Mouse (Mus musculus): ENCODE results near the gene Ngfr. TPM values are rescaled to one million over a fixed set of nuclear protein-coding genes. Genes with fewer than 3 reads are reported as not detected.

Gene Ngfr
- polyA plus RNA-seq, 1 experiment: 0.02 TPM

DNA sequence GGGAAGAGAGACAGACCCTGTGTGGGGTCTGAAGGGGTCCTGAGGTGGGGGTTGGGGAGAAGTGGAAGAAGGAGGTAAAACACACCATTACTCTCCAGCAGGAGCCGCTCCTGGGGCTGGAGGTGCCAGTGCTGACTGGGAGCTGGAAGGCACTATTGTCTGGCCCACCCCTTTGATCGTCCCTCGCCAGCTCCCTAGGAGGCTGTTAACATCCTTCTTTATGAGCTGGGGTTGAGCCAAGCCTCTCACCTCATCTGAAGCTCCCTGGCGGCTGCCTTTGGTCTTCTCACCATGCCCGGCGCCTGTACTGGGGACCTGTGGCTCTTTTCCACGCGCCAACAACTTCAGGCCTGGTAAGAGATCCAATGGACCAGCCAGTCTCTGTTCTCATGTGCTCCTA is 34.9 kb upstream of the Ngfr start:
- no peak overlapping the region for H3ac ChIP-seq (ENCODE audit: control insufficient read depth, insufficient read length, low read depth)
- no peak overlapping the region for H3K4me3 ChIP-seq (ENCODE audit: insufficient read depth, poor library complexity, severe bottlenecking)

DNA sequence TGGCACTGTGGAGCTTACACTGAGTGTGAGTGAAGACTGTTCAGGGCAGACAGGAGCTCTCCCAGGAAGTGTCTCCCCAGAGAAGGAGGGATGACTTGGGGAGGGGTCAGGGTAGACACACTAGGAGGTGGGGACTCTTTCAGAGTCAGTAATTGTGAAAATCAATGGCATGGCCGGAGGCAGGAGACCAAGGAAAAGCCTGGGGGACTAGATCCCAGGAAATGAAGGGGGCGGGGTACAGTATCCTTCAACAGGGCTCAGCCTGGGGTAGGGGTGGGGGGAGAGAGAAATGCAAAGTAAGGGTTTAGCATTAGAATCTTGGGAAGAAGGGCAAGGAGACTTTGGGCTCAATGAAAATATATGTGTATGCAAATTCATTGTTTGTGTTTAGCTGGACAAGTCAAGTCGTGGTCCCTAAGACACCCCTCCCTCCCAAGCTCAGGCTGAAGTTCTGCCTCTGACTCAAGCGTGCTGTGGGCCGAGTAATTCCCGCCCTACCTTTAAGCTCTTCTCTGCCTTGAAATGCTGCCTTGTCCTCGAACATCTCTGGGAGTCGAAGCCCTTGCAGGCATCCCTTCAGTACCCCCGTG is 34.1 kb upstream of the Ngfr start:
- H3ac ChIP-seq (ENCODE audit: control insufficient read depth, insufficient read length, low read depth): no peak overlapping the region
- TF ChIP-seq MYOD1 (IDR thresholded peaks at IDR 0.05; ENCODE audit: control insufficient read depth, insufficient read length, low read depth) (no peak), USF1 (IDR thresholded peaks at IDR 0.05; ENCODE audit: low read depth) (no peak), MYOG (IDR thresholded peaks at IDR 0.05; ENCODE audit: control insufficient read depth, extremely low read depth, insufficient read length) (no peak), MAX (IDR thresholded peaks at IDR 0.05) (no peak), CTCF (IDR thresholded peaks at IDR 0.05; ENCODE audit: control insufficient read depth, insufficient read depth, insufficient read length) (no peak), CEBPB (IDR thresholded peaks at IDR 0.05; ENCODE audit: low read depth) (no peak), FOSL1 (IDR thresholded peaks at IDR 0.05; ENCODE audit: insufficient read depth, low read length, poor library complexity, severe bottlenecking) (no peak)
- H3K36me3 ChIP-seq (ENCODE audit: control insufficient read depth, insufficient read depth): no peaks in the 10 kb centered on the region
- no peak overlapping the region for H3K4me3 ChIP-seq (ENCODE audit: insufficient read depth, poor library complexity, severe bottlenecking)
- H3K79me2 ChIP-seq (ENCODE audit: control insufficient read depth, insufficient read depth): no peaks in the 10 kb centered on the region
- peaks cover 62% of the 10 kb centered on the region for H3K27me3 ChIP-seq (ENCODE audit: control insufficient read depth, insufficient read depth, insufficient read length)
- no peaks in the 10 kb centered on the region for H3K79me3 ChIP-seq (ENCODE audit: low read depth)

More for the DNA sequence above, 34.9 kb upstream of the Ngfr start:
- peaks cover 66% of the 10 kb centered on the region for H3K27me3 ChIP-seq (ENCODE audit: control insufficient read depth, insufficient read depth, insufficient read length)
- TF ChIP-seq MYOG (IDR thresholded peaks at IDR 0.05; ENCODE audit: control insufficient read depth, extremely low read depth, insufficient read length) (no peak), CEBPB (IDR thresholded peaks at IDR 0.05; ENCODE audit: low read depth) (no peak), MAX (IDR thresholded peaks at IDR 0.05) (no peak), FOSL1 (IDR thresholded peaks at IDR 0.05; ENCODE audit: insufficient read depth, low read length, poor library complexity, severe bottlenecking) (no peak), MYOD1 (IDR thresholded peaks at IDR 0.05; ENCODE audit: control insufficient read depth, insufficient read length, low read depth) (no peak), CTCF (IDR thresholded peaks at IDR 0.05; ENCODE audit: control insufficient read depth, insufficient read depth, insufficient read length) (no peak), USF1 (IDR thresholded peaks at IDR 0.05; ENCODE audit: low read depth) (no peak)
- H3K36me3 ChIP-seq (ENCODE audit: control insufficient read depth, insufficient read depth): no peaks in the 10 kb centered on the region
- no peaks in the 10 kb centered on the region for H3K79me3 ChIP-seq (ENCODE audit: low read depth)
- H3K79me2 ChIP-seq (ENCODE audit: control insufficient read depth, insufficient read depth): no peaks in the 10 kb centered on the region

DNA sequence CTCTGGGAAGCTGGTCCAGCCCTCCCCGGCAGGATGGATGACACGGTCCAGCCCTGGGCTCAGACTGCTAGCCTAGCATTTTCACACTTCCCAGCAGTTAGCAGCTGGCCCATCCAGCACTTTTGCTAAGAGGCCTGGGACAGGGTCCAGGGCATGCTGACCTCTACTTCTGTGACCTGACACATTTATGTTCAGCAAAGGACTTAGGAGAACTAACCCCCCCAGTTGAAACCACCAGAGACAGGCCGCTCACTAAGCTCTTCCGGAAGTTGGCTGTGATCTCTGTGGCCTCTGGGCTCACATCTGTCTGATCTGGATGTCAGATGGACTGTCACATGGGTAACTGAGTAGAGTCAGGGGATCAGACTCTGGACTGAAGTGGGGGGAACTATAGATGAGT is 33.5 kb upstream of the Ngfr start:
- no peak overlapping the region for H3ac ChIP-seq (ENCODE audit: control insufficient read depth, insufficient read length, low read depth)
- no peaks in the 10 kb centered on the region for H3K79me3 ChIP-seq (ENCODE audit: low read depth)
- H3K27me3 ChIP-seq (ENCODE audit: control insufficient read depth, insufficient read depth, insufficient read length): peaks cover 59% of the 10 kb centered on the region
- H3K4me3 ChIP-seq (ENCODE audit: insufficient read depth, poor library complexity, severe bottlenecking): no peak overlapping the region
- no peaks in the 10 kb centered on the region for H3K36me3 ChIP-seq (ENCODE audit: control insufficient read depth, insufficient read depth)
- TF ChIP-seq MYOG (IDR thresholded peaks at IDR 0.05; ENCODE audit: control insufficient read depth, extremely low read depth, insufficient read length): no peak
- no peak for TF ChIP-seq CEBPB (IDR thresholded peaks at IDR 0.05; ENCODE audit: low read depth)
- no peak for TF ChIP-seq FOSL1 (IDR thresholded peaks at IDR 0.05; ENCODE audit: insufficient read depth, low read length, poor library complexity, severe bottlenecking)
- no peak for TF ChIP-seq MAX (IDR thresholded peaks at IDR 0.05)
- no peak for TF ChIP-seq CTCF (IDR thresholded peaks at IDR 0.05; ENCODE audit: control insufficient read depth, insufficient read depth, insufficient read length)
- H3K79me2 ChIP-seq (ENCODE audit: control insufficient read depth, insufficient read depth): no peaks in the 10 kb centered on the region

DNA sequence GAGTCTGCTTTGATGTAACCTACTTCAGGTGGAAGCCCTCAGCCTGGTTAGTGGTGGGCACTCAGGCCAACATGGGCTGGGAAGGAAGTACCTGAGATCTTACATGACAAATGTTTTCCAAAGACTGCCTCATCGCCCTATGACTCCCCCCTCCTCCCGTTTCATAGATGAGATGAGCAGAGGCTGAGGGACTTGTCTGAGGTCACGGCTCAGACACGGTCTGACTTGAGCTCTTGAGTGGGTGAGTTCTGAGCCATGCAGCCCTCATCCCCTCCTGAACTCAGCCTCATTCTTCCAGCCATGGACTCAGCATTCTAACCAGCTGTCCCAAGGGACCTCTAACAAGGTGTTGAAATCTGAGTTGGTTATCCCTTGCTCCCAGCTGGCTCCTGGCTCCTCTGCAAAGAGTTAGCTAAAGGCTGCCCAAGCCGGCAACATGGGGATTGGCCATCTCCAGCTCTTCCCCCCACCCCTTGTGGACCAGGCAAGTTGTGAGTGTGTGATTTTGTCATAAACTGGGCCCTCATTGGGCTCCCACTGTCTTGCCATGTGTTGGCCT is 32.4 kb upstream of the Ngfr start:
- no peaks in the 10 kb centered on the region for H3K36me3 ChIP-seq (ENCODE audit: control insufficient read depth, insufficient read depth)
- H3K27me3 ChIP-seq (ENCODE audit: control insufficient read depth, insufficient read depth, insufficient read length): peaks cover 69% of the 10 kb centered on the region
- H3K79me3 ChIP-seq (ENCODE audit: low read depth): no peaks in the 10 kb centered on the region
- no peaks in the 10 kb centered on the region for H3K79me2 ChIP-seq (ENCODE audit: control insufficient read depth, insufficient read depth)
- H3ac ChIP-seq (ENCODE audit: control insufficient read depth, insufficient read length, low read depth): no peak overlapping the region
- H3K4me3 ChIP-seq (ENCODE audit: insufficient read depth, poor library complexity, severe bottlenecking): no peak overlapping the region
- no peak for TF ChIP-seq MYOD1 (IDR thresholded peaks at IDR 0.05; ENCODE audit: control insufficient read depth, insufficient read length, low read depth)
- TF ChIP-seq FOSL1 (IDR thresholded peaks at IDR 0.05; ENCODE audit: insufficient read depth, low read length, poor library complexity, severe bottlenecking): no peak
- TF ChIP-seq MYOG (IDR thresholded peaks at IDR 0.05; ENCODE audit: control insufficient read depth, extremely low read depth, insufficient read length): no peak
- TF ChIP-seq CTCF (IDR thresholded peaks at IDR 0.05; ENCODE audit: control insufficient read depth, insufficient read depth, insufficient read length): no peak
- TF ChIP-seq USF1 (IDR thresholded peaks at IDR 0.05; ENCODE audit: low read depth): no peak

DNA sequence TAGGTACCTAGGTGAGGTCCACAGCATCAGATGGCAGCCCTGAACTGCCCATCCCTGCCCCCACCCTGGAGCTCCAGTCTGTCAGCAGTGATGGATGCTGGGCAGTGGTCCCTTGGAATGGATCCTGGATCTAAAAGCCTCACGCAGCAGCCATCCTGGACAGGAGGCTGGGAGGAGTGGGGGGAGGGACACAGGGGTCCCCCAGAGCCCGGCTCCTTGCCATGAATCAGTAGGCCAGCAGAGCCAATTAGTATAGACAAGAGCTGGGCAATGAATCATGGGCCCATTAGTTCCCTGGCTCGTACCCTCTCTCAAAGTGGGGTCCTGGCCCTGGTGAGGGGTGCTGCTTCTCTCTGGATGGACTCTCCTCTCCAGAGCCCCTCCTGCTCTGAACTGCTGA is 31.5 kb upstream of the Ngfr start:
- no peak overlapping the region for H3K4me3 ChIP-seq (ENCODE audit: insufficient read depth, poor library complexity, severe bottlenecking)
- no peak for TF ChIP-seq MYOG (IDR thresholded peaks at IDR 0.05; ENCODE audit: control insufficient read depth, extremely low read depth, insufficient read length)
- TF ChIP-seq CTCF (IDR thresholded peaks at IDR 0.05; ENCODE audit: control insufficient read depth, insufficient read depth, insufficient read length): no peak
- no peak for TF ChIP-seq FOSL1 (IDR thresholded peaks at IDR 0.05; ENCODE audit: insufficient read depth, low read length, poor library complexity, severe bottlenecking)
- no peak for TF ChIP-seq MAX (IDR thresholded peaks at IDR 0.05)
- no peak for TF ChIP-seq MYOD1 (IDR thresholded peaks at IDR 0.05; ENCODE audit: control insufficient read depth, insufficient read length, low read depth)
- no peak for TF ChIP-seq CEBPB (IDR thresholded peaks at IDR 0.05; ENCODE audit: low read depth)
- TF ChIP-seq USF1 (IDR thresholded peaks at IDR 0.05; ENCODE audit: low read depth): no peak
- no peaks in the 10 kb centered on the region for H3K79me2 ChIP-seq (ENCODE audit: control insufficient read depth, insufficient read depth)
- peaks cover 69% of the 10 kb centered on the region for H3K27me3 ChIP-seq (ENCODE audit: control insufficient read depth, insufficient read depth, insufficient read length)
- no peaks in the 10 kb centered on the region for H3K36me3 ChIP-seq (ENCODE audit: control insufficient read depth, insufficient read depth)
- H3ac ChIP-seq (ENCODE audit: control insufficient read depth, insufficient read length, low read depth): no peak overlapping the region
- no peaks in the 10 kb centered on the region for H3K79me3 ChIP-seq (ENCODE audit: low read depth)

All from C2C12 (cell line).